Mouse (Mus musculus): ENCODE measurements around the gene Ifrd2.

- TF ChIP-seq CTCF (IDR thresholded peaks at IDR 0.05; ENCODE audit: borderline replicate concordance, insufficient read depth, low read length): no peak
- no peak for TF ChIP-seq POLR2A (IDR thresholded peaks at IDR 0.05; ENCODE audit: low read depth, low read length)
Measured at GRCm38 (mm10) chr9:107567702-107568319, 19.6 kb upstream of the Ifrd2 start, which contains the start of gene Hyal2.
